Mouse (Mus musculus) myocyte (in vitro differentiated cells): ENCODE measurements around the gene Fgfr4.
"Not testable (repeated sequence)": the region's sequence is repeated elsewhere in the genome, so short reads cannot be mapped to it uniquely, and the experiment has no call there.

ENCODE experiments used
- E2F4 ChIP-seq: IDR thresholded peaks from one replicate; pipeline ENCODE4 v1.6.1; 2011; ENCODE audit warnings: mild to moderate bottlenecking, control low read depth, moderate library complexity; ENCODE audit not compliant: insufficient read depth
- POLR2A ChIP-seq: IDR thresholded peaks from one replicate; pipeline ENCODE4 v1.6.1; 2011; ENCODE audit warnings: low read depth, mild to moderate bottlenecking, control low read depth, moderate library complexity; ENCODE audit not compliant: insufficient read length
- USF1 ChIP-seq: IDR thresholded peaks from one replicate; pipeline ENCODE4 v1.6.1; 2011; ENCODE audit warnings: low read depth, mild to moderate bottlenecking, control low read depth, moderate library complexity

DNA sequence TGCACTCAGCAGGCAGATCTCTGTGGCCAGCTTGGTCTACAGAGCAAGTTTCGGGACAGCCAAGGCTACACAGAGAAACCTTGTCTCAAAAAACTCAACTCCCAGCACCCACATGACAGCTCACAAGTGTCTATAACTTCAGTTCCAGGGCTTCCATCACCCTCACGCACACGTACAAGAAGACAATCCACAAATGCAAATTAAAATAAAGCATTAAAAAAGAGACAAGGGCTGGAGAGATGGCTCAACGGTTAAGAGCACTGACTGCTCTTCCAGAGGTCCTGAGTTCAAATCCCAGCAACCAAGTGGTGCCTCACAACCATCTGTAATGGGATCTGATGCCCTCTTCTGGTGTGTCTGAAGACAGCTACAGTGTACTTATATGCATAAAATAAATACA lies 50.3 kb downstream of the Fgfr4 start:
- TF ChIP-seq POLR2A, E2F4, USF1: not testable (repeated sequence)
